Mouse (Mus musculus) cortical plate, adult 2 months (tissue): ENCODE measurements around the gene Hoxa11.

ENCODE experiments used
- CTCF ChIP-seq: fragments of 200-500 bp; IDR thresholded peaks from 2 replicates; pipeline ENCODE4 v1.5.1; 2011; ENCODE audit warnings: mild to moderate bottlenecking, control low read depth, low read length; ENCODE audit not compliant: insufficient read depth; ENCODE audit errors: extremely low read depth
- POLR2A ChIP-seq: fragments of 200-500 bp; IDR thresholded peaks from 2 replicates; pipeline ENCODE4 v1.6.1; 2011; ENCODE audit warnings: mild to moderate bottlenecking, low read length, control low read depth; ENCODE audit not compliant: insufficient read depth; ENCODE audit errors: extremely low read depth

GRCm38 (mm10) chr6:52246916-52247315 lies 1.3 kb upstream of the Hoxa11 start:
- no peak for TF ChIP-seq CTCF
- TF ChIP-seq POLR2A: no peak
